Mouse (Mus musculus): ENCODE data around the gene Gm20905.
"Not testable (repeated sequence)": the region's sequence is repeated elsewhere in the genome, so short reads cannot be mapped to it uniquely, and the experiment has no call there.

Gene Gm20905

GRCm38 (mm10) chrY:37259503-37259902 is at the start of gene Gm20905:
TSS of gene Gm20905 (minus strand) at chrY:37259603.
- not testable (repeated sequence) for DNase-seq

Data from thymus, postnatal 25 days (tissue).